Mouse (Mus musculus) lung, adult 2 months (tissue): Measurements from ENCODE around the gene Eno2. TPM values are rescaled to one million over a fixed set of nuclear protein-coding genes. Genes with fewer than 3 reads are reported as not detected.

Experiments
- DNase-seq: peaks from one replicate; pipeline ENCODE4 v3.0.0; 2022
- H3K4me1 ChIP-seq: fragments of 200-500 bp; 2 replicates; pipeline ENCODE4 v1.6.1; 2011; ENCODE audit warnings: low read length; ENCODE audit not compliant: control insufficient read depth, insufficient read depth
- H3K4me3 ChIP-seq: fragments of 200-500 bp; replicated peaks from 2 replicates; pipeline ENCODE3; 2011; ENCODE audit warnings: low read depth, mild to moderate bottlenecking, control low read depth, low read length; ENCODE audit errors: extremely low read depth
- CTCF ChIP-seq: fragments of 200-500 bp; IDR thresholded peaks from 2 replicates; pipeline ENCODE4 v1.5.1; 2011; ENCODE audit warnings: mild to moderate bottlenecking, low read length, control low read depth; ENCODE audit not compliant: insufficient read depth
- POLR2A ChIP-seq: fragments of 200-500 bp; IDR thresholded peaks from 2 replicates; pipeline ENCODE4 v1.6.1; 2011; ENCODE audit warnings: low read depth, mild to moderate bottlenecking, control low read depth, low read length, borderline replicate concordance; ENCODE audit errors: extremely low read depth
- WGBS: fragments of 180-500 bp; shearing (Covaris S2); methylation state at CpG from one replicate; pipeline ENCODE4 v1.1.7; 2018; 5-methylcytosine and 5-hydroxymethylcytosine counted together
- polyA plus RNA-seq: library from polyadenylated mRNA; depleted of rRNA; stranded (reverse); fragments of >200 nt; gene quantifications from 2 replicates; pipeline ENCODE4 v1.2.3, GENCODE M21; 2012

The Eno2 gene
- polyA plus RNA-seq, 1 experiment: 3.3 TPM

- no peak for DNase-seq
- H3K4me3 ChIP-seq: no peak overlapping the region
- peaks cover 10% of the 10 kb centered on the region for H3K4me1 ChIP-seq
- TF ChIP-seq POLR2A (no peak), CTCF (no peak)
- 86% methylated on average over 8 of the region's 8 CpGs for WGBS
Observed at GRCm38 (mm10) chr6:124743647-124744046, 25.8 kb downstream of the Eno2 start.

- H3K4me3 ChIP-seq: no peak overlapping the region
- no peak for DNase-seq
- WGBS: 88% methylated on average over 15 of the region's 15 CpGs
- no peak for TF ChIP-seq CTCF
- no peak for TF ChIP-seq POLR2A
- peaks cover 10% of the 10 kb centered on the region for H3K4me1 ChIP-seq
Observed at GRCm38 (mm10) chr6:124742839-124743514, 26.5 kb downstream of the Eno2 start.

GRCm38 (mm10) chr6:124741842-124742241 is 27.6 kb downstream of the Eno2 start:
- Histone ChIP-seq H3K4me3 (no peak overlapping the region), H3K4me1 (peaks cover 10% of the 10 kb centered on the region)
- no peak for DNase-seq
- 71% methylated on average over 3 of the region's 3 CpGs for WGBS
- TF ChIP-seq CTCF (no peak), POLR2A (no peak)

GRCm38 (mm10) chr6:124740888-124741761 is 28.3 kb downstream of the Eno2 start, which contains the start of gene Grcc10:
Gene Grcc10, minus strand, starts transcription at chr6:124741374.
- TF ChIP-seq POLR2A (peak; percentile 82; the same call in 1 of the 2 replicates), CTCF (no peak)
- DNase-seq: peak; percentile 88
- H3K4me1 ChIP-seq: peaks cover 8% of the 10 kb centered on the region
- H3K4me3 ChIP-seq: peak within 1 kb of the TSS; percentile 70
- WGBS: under 1% methylated on average over 41 of the region's 41 CpGs

GRCm38 (mm10) chr6:124740211-124740887 is 29.1 kb downstream of the Eno2 start:
- under 1% methylated on average over 29 of the region's 29 CpGs for WGBS
- H3K4me3 ChIP-seq: peak overlapping the region; percentile 70
- peaks cover 7% of the 10 kb centered on the region for H3K4me1 ChIP-seq
- TF ChIP-seq POLR2A (no peak), CTCF (peak; percentile 40)
- DNase-seq: no peak

GRCm38 (mm10) chr6:124739231-124739796 is 30.2 kb downstream of the Eno2 start:
- DNase-seq: no peak
- TF ChIP-seq CTCF: no peak
- no peak for TF ChIP-seq POLR2A
- Histone ChIP-seq H3K4me1 (peaks cover 4% of the 10 kb centered on the region), H3K4me3 (no peak overlapping the region)
- WGBS: 82% methylated on average over 10 of the region's 10 CpGs

GRCm38 (mm10) chr6:124738511-124739023 is 30.9 kb downstream of the Eno2 start, which contains the start of gene Ptpn6:
Gene Ptpn6, minus strand, starts transcription at chr6:124738714.
- H3K4me3 ChIP-seq: peak within 1 kb of the TSS; percentile 37
- DNase-seq: peak; percentile 70
- no peak for TF ChIP-seq CTCF
- no peak for TF ChIP-seq POLR2A
- peaks cover 4% of the 10 kb centered on the region for H3K4me1 ChIP-seq
- 25% methylated on average over 15 of the region's 15 CpGs for WGBS

- H3K4me1 ChIP-seq: peaks cover 4% of the 10 kb centered on the region
- 88% methylated on average over 11 of the region's 11 CpGs for WGBS
- no peak overlapping the region for H3K4me3 ChIP-seq
- no peak for TF ChIP-seq POLR2A
- no peak for TF ChIP-seq CTCF
- no peak for DNase-seq
Observed at GRCm38 (mm10) chr6:124737040-124737439, 32.4 kb downstream of the Eno2 start.

- Histone ChIP-seq H3K4me3 (no peak overlapping the region), H3K4me1 (no peaks in the 10 kb centered on the region)
- no peak for DNase-seq
- no peak for TF ChIP-seq CTCF
- no peak for TF ChIP-seq POLR2A
- WGBS: 86% methylated on average over 3 of the region's 3 CpGs
Observed at GRCm38 (mm10) chr6:124734417-124734816, 35.1 kb downstream of the Eno2 start.
